Mouse (Mus musculus) stomach, embryonic 14.5 days (tissue): Measurements from ENCODE around the gene Ccdc183. TPM values are rescaled to one million over a fixed set of nuclear protein-coding genes. Genes with fewer than 3 reads are reported as not detected.
A peak's percentile ranks its signal among the peaks of the same experiment; 100 is the strongest.

Experiments
- ATAC-seq: fragments of 200-750 bp; cut with Nextera tagmentation; 2 replicates; pipeline ENCODE4 v1.8.0; 2017; ENCODE audit warnings: low read depth, moderate TSS enrichment; ENCODE audit not compliant: insufficient number of reproducible peaks, insufficient read depth, low FRiP score
- H3K27ac ChIP-seq: fragments of 300-500 bp; sonication (generic); 2 replicates; pipeline ENCODE4 v1.5.1; 2014; ENCODE audit warnings: mild to moderate bottlenecking, low read length, moderate library complexity, mixed read lengths
- H3K27me3 ChIP-seq: fragments of 300-500 bp; sonication (generic); 2 replicates; pipeline ENCODE4 v1.6.1; 2014; ENCODE audit warnings: low read length, control low read depth, mixed read lengths; ENCODE audit not compliant: control insufficient read depth, insufficient read depth
- H3K36me3 ChIP-seq: fragments of 300-500 bp; sonication (generic); 2 replicates; pipeline ENCODE4 v1.6.1; 2014; ENCODE audit warnings: mild to moderate bottlenecking, control low read depth, low read length, moderate library complexity, mixed read lengths; ENCODE audit not compliant: control insufficient read depth, insufficient read depth
- H3K4me1 ChIP-seq: fragments of 300-500 bp; sonication (generic); 2 replicates; pipeline ENCODE4 v1.6.1; 2014; ENCODE audit warnings: low read length, control low read depth, mixed read lengths; ENCODE audit not compliant: control insufficient read depth, insufficient read depth
- H3K4me2 ChIP-seq: fragments of 300-500 bp; sonication (generic); replicated peaks from 2 replicates; pipeline ENCODE4 v1.6.1; 2014; ENCODE audit warnings: low read depth, low read length, control low read depth
- H3K4me3 ChIP-seq: fragments of 300-500 bp; sonication (generic); 2 replicates; pipeline ENCODE4 v1.5.1; 2014; ENCODE audit warnings: low read depth, low read length, control low read depth
- H3K9ac ChIP-seq: fragments of 300-500 bp; sonication (generic); replicated peaks from 2 replicates; pipeline ENCODE4 v1.6.1; 2014; ENCODE audit warnings: low read depth, mild to moderate bottlenecking, control low read depth, low read length, moderate library complexity, mixed read lengths
- H3K9me3 ChIP-seq: fragments of 300-500 bp; sonication (generic); 2 replicates; pipeline ENCODE4 v1.6.1; 2016; ENCODE audit warnings: low read depth, low read length, control low read depth; ENCODE audit not compliant: control insufficient read depth
- WGBS: fragments of 180-500 bp; shearing (Covaris S2); extraction: QIAGEN DNeasy Blood & Tissue Kit; methylation state at CpG from one replicate; pipeline ENCODE4 v1.1.7; 2014; 5-methylcytosine and 5-hydroxymethylcytosine counted together
- polyA plus RNA-seq: library from polyadenylated mRNA; unstranded; fragments of >200 nt; fragmentation: Nextera tagmentation; extraction: Ambion mirVana; gene quantifications from 2 replicates; pipeline ENCODE4 v1.2.1, GENCODE M21; 2014

The Ccdc183 gene
- 0.19 and 0.24 TPM in 2 replicates for polyA plus RNA-seq

GRCm38 (mm10) chr2:25617578-25617977 is at the start of gene Ccdc183:
TSS of gene Ccdc183 (minus strand) at chr2:25617678.
- Histone ChIP-seq H3K27ac (no peak within 1 kb of the TSS), H3K36me3 (no peaks in the 10 kb centered on the region), H3K9ac (no peak within 1 kb of the TSS), H3K4me3 (peak within 1 kb of the TSS; percentile 11; the same call in 1 of the 2 replicates), H3K4me1 (peaks cover 10% of the 10 kb centered on the region; the same call in 1 of the 2 replicates), H3K27me3 (peaks cover 22% of the 10 kb centered on the region; the same call in 1 of the 2 replicates), H3K9me3 (no peaks in the 10 kb centered on the region), H3K4me2 (no peak within 1 kb of the TSS)
- 73% methylated on average over 3 of the region's 3 CpGs for WGBS
- ATAC-seq: no peak

DNA sequence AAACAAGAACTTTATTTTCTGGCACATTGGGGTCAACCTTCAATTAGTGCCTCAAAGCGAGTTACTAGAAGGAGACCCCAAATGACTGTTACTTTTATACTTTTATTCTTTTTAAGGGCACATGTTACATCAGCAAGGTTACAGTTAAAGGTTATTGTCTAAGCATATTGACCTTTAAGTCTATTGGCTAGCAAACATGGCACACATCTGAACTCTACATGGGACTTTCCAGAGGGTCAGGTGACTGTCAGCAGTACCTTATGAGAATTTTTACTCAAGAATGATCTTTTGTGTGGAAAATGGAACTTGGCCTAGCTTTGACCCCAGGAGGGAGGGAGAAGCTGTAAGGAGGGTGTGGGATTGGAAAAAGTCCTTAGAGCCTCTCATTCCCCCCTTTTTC is 49.0 kb upstream of the Ccdc183 start:
- ATAC-seq: no peak
- H3K9ac ChIP-seq: no peak overlapping the region
- 70% methylated on average over 1 of the region's 1 CpGs for WGBS

GRCm38 (mm10) chr2:25664125-25664524 is 46.6 kb upstream of the Ccdc183 start:
- Histone ChIP-seq H3K9me3 (no peaks in the 10 kb centered on the region), H3K9ac (no peak overlapping the region), H3K4me2 (no peak overlapping the region), H3K27ac (no peak overlapping the region), H3K4me1 (no peaks in the 10 kb centered on the region), H3K36me3 (no peaks in the 10 kb centered on the region), H3K4me3 (no peak overlapping the region), H3K27me3 (no peaks in the 10 kb centered on the region)
- ATAC-seq: no peak
- 84% methylated on average over 5 of the region's 5 CpGs for WGBS

More for the DNA sequence above, 49.0 kb upstream of the Ccdc183 start:
- Histone ChIP-seq H3K27ac (no peak overlapping the region), H3K36me3 (no peaks in the 10 kb centered on the region), H3K27me3 (no peaks in the 10 kb centered on the region), H3K4me3 (no peak overlapping the region), H3K4me2 (no peak overlapping the region), H3K4me1 (no peaks in the 10 kb centered on the region), H3K9me3 (no peaks in the 10 kb centered on the region)

- ATAC-seq: no peak
- 57% methylated on average over 1 of the region's 1 CpGs for WGBS
- H3K9me3 ChIP-seq: no peaks in the 10 kb centered on the region
Observed at GRCm38 (mm10) chr2:25663511-25663910, 46.0 kb upstream of the Ccdc183 start.

DNA sequence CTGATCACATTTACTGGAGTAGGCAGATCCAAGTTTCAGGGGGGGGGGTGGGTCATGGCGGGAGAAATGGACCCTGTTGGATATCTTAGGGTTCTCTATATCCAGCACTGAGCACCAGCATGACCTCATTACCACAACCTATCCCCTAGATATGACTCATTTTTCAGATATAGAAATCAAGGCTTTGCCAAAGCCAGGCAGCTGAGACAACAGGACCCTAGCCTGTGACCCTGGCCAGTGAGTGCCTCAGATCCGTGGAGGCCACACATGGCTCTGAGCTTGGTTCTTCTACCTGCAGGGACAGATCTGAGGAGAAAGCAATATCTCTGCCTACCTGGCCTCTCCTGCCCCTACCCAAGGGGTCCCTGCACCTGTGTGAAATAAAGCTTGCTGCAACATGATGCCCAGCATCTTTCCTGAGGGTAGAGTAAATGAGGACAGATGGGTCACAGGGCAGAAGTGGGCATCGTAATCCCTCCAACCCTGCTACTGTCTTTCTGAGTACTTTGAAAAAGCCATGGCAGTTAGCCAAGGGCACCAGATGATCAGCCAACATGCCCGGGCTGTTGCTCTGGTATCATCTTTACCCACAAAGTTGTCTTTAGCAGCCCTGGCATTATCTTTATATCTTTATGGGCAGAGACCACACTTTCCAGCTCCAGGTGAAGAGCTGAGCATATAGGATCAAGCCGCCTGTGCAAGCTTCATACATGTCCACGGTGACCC is 43.9 kb upstream of the Ccdc183 start:
- no peaks in the 10 kb centered on the region for H3K4me1 ChIP-seq
- H3K27ac ChIP-seq: no peak overlapping the region
- no peak overlapping the region for H3K4me2 ChIP-seq
- no peaks in the 10 kb centered on the region for H3K36me3 ChIP-seq
- H3K9ac ChIP-seq: no peak overlapping the region
- H3K4me3 ChIP-seq: no peak overlapping the region
- 80% methylated on average over 6 of the region's 6 CpGs for WGBS
- no peak for ATAC-seq
- no peaks in the 10 kb centered on the region for H3K27me3 ChIP-seq
- H3K9me3 ChIP-seq: no peaks in the 10 kb centered on the region

More at GRCm38 (mm10) chr2:25663511-25663910, 46.0 kb upstream of the Ccdc183 start:
- no peak overlapping the region for H3K4me2 ChIP-seq
- H3K27me3 ChIP-seq: no peaks in the 10 kb centered on the region
- H3K4me3 ChIP-seq: no peak overlapping the region
- H3K4me1 ChIP-seq: no peaks in the 10 kb centered on the region
- H3K27ac ChIP-seq: no peak overlapping the region
- no peaks in the 10 kb centered on the region for H3K36me3 ChIP-seq
- no peak overlapping the region for H3K9ac ChIP-seq

GRCm38 (mm10) chr2:25660279-25660678 is 42.8 kb upstream of the Ccdc183 start:
- no peaks in the 10 kb centered on the region for H3K36me3 ChIP-seq
- H3K4me3 ChIP-seq: no peak overlapping the region
- 82% methylated on average over 8 of the region's 8 CpGs for WGBS
- H3K4me1 ChIP-seq: no peaks in the 10 kb centered on the region
- ATAC-seq: no peak
- H3K27ac ChIP-seq: no peak overlapping the region
- H3K9ac ChIP-seq: no peak overlapping the region
- no peak overlapping the region for H3K4me2 ChIP-seq
- no peaks in the 10 kb centered on the region for H3K9me3 ChIP-seq
- no peaks in the 10 kb centered on the region for H3K27me3 ChIP-seq

DNA sequence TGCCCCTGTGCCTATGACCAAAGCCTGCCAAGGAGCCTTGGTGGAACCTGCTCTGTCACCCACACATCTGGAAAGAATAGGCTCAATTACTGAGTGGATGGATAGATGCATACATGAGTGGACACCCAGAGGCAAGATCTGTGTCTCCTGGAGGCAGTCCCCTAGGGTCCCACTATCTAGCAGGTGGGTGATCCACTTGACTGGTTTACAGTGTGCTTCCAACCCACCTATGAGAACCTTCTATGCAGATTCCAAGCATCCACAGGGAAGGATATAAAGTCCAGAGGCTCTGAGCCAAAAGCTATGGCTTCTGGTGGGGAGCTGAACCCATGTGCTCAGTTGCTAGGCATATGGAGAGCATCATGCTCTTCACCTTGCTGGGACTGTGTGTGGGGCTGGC is 40.2 kb upstream of the Ccdc183 start, which contains the start of gene Lcn5:
Gene Lcn5 (plus strand): TSS at position 301 of the 400 bp plus-strand sequence.
- H3K36me3 ChIP-seq: no peaks in the 10 kb centered on the region
- H3K9me3 ChIP-seq: no peaks in the 10 kb centered on the region
- H3K4me1 ChIP-seq: no peaks in the 10 kb centered on the region
- no peak within 1 kb of the TSS for H3K27ac ChIP-seq
- H3K27me3 ChIP-seq: no peaks in the 10 kb centered on the region
- no peak within 1 kb of the TSS for H3K4me3 ChIP-seq
- no peak within 1 kb of the TSS for H3K9ac ChIP-seq
- H3K4me2 ChIP-seq: no peak within 1 kb of the TSS
- ATAC-seq: no peak

DNA sequence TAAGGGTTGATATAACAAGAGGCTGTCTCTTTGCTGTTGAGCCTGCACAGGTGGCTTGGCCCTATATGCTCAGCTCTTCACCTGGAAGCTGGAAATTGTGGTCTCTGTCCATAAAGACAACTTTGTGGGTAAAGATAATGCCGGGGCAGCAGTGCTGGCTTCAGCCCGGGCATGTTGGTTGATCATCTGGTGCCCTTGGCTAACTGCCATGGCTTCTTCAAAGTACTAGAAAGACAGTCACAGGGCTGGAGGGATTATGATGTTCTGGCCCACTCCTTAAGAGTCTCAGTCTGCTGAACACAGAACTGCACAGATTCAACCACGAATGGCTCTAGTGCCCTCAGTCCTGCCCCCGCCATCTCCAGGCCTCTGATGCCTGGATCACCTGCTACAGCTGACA is 39.8 kb upstream of the Ccdc183 start:
- Histone ChIP-seq H3K27me3 (no peaks in the 10 kb centered on the region), H3K4me1 (no peaks in the 10 kb centered on the region), H3K4me3 (no peak overlapping the region), H3K27ac (no peak overlapping the region), H3K4me2 (no peak overlapping the region), H3K36me3 (no peaks in the 10 kb centered on the region), H3K9ac (no peak overlapping the region), H3K9me3 (no peaks in the 10 kb centered on the region)
- WGBS: 88% methylated on average over 4 of the region's 4 CpGs
- no peak for ATAC-seq

DNA sequence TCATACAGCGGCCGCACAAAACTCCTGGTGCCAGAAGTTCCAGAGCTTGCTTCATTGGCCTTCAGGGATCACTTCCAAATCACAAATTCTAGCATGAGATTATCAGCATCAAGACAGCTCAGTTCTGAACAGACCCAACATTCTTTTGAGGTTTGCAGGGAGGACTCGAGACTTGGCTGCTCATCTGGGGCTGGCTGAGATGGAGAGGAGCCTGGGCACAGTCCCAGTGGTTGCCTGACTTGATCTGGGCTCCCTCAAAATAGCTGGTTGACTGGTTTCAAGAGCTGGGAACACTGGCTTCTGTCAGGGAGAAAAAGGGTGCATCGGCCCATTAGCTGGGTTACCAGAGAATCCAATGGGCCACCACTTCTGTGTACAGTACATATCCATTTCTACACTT is 39.2 kb upstream of the Ccdc183 start:
- Histone ChIP-seq H3K27ac (no peak overlapping the region), H3K4me3 (no peak overlapping the region), H3K36me3 (no peaks in the 10 kb centered on the region), H3K27me3 (no peaks in the 10 kb centered on the region), H3K9ac (no peak overlapping the region), H3K9me3 (no peaks in the 10 kb centered on the region), H3K4me1 (no peaks in the 10 kb centered on the region), H3K4me2 (no peak overlapping the region)
- WGBS: 76% methylated on average over 4 of the region's 4 CpGs
- no peak for ATAC-seq
